Mouse (Mus musculus) monocyte, adult 59 days (primary cell): ENCODE data around the gene Ebp. TPM values are rescaled to one million over a fixed set of nuclear protein-coding genes. Genes with fewer than 3 reads are reported as not detected.

ENCODE experiments used
- total RNA-seq, 2 experiments: library from RNA; stranded (reverse); gene quantifications; one replicate each; pipeline ENCODE4 v1.2.4; 2023

The Ebp gene
- total RNA-seq, result 10 to 100 TPM; 57.5 to 62.4 TPM

GRCm38 (mm10) chrX:8193419-8193723 is at the start of gene Ebp:
Gene Ebp (minus strand): TSS chrX:8193512.

GRCm38 (mm10) chrX:8206015-8206693 is 12.8 kb upstream of the Ebp start, which contains the start of gene Porcn:
Gene Porcn (minus strand): TSS chrX:8206525.

GRCm38 (mm10) chrX:8175504-8176385 is 17.6 kb downstream of the Ebp start, which contains the start of gene Tbc1d25:
Gene Tbc1d25 (minus strand): TSS chrX:8176181.

GRCm38 (mm10) chrX:8145153-8145991 is 47.9 kb downstream of the Ebp start, which contains the start of gene Rbm3:
Gene Rbm3 (minus strand): TSS chrX:8145880.

Other genes with a start within 250 kb of the Ebp start
- gene Hdac6, start 245.6 kb downstream of the Ebp start, total RNA-seq, result 10 to 100 TPM in 1 of 2 experiments, 1 to 10 TPM in 1; 8.1 to 11.2 TPM
- not detected for gene Gata1, start 215.4 kb downstream of the Ebp start, total RNA-seq
- gene Glod5, start 175.0 kb downstream of the Ebp start, total RNA-seq, result not detected
- 10 to 100 TPM; 13.8 to 15.7 TPM for gene Suv39h1, start 118.8 kb downstream of the Ebp start, total RNA-seq
- gene Was, start 103.0 kb downstream of the Ebp start, total RNA-seq, result 100 to 1,000 TPM; 141 to 157 TPM
- 10 to 100 TPM; 72.2 to 76.7 TPM for gene Wdr13, start 60.6 kb downstream of the Ebp start, total RNA-seq
- gene Rbm3, start 47.6 kb downstream of the Ebp start, total RNA-seq, result 100 to 1,000 TPM; 328 to 382 TPM
- 1 to 10 TPM; 6.5 to 8.6 TPM for gene Tbc1d25, start 17.3 kb downstream of the Ebp start, total RNA-seq
- gene Porcn, start 13.0 kb upstream of the Ebp start, total RNA-seq, result 1 to 10 TPM; 2.1 to 3.1 TPM
- 10 to 100 TPM in 1 of 2 experiments, 1 to 10 TPM in 1; 9.3 to 11.7 TPM for gene Ftsj1, start 58.9 kb upstream of the Ebp start, total RNA-seq
- not detected for gene Slc38a5, start 77.6 kb upstream of the Ebp start, total RNA-seq
- not detected for gene Ssxb10, start 133.9 kb upstream of the Ebp start, total RNA-seq
- gene Ssxb9, start 173.5 kb upstream of the Ebp start, total RNA-seq, result not detected
- not detected for gene Ssxb1, start 219.8 kb upstream of the Ebp start, total RNA-seq